Mouse (Mus musculus): ENCODE measurements around the gene Ncoa4. TPM values are rescaled to one million over a fixed set of nuclear protein-coding genes. Genes with fewer than 3 reads are reported as not detected.
"Not testable (repeated sequence)": the region's sequence is repeated elsewhere in the genome, so short reads cannot be mapped to it uniquely, and the experiment has no call there.

Ncoa4 gene
- polyA plus RNA-seq (2015; fragmentation: Nextera tagmentation; extraction: Ambion mirVana): 131 and 154 TPM in 2 replicates

GRCm38 (mm10) chr14:32159690-32160246, at the start of gene Ncoa4:
Gene Ncoa4, plus strand, starts transcription at chr14:32159865.
- ATAC-seq (replicated peaks; ENCODE audit: insufficient number of reproducible peaks, insufficient read depth, low FRiP score, low read depth): peak; percentile 96
- WGBS: 0% methylated on average over 40 of the region's 40 CpGs

DNA sequence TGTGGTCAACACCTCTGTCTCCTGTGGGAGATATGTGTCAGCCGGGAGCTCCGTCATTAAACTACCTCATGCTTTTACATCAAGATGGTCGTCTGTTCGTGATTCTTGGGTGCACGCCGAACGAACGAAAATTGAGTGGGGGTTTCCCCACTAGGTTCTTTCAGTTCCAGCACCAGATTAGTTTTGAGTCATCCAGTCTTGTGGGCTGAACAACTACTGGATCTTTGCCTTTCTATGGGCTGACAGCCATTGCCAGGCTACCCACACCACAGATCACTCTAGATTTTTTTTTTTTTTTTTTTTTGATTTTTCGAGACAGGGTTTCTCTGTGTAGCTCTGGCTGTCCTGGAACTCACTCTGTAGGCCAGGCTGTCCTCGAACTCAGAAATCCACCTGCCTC, 47.5 kb upstream of the Ncoa4 start:
- H3K27me3 ChIP-seq; H3K9me3 ChIP-seq (replicated peaks); H3K4me1 ChIP-seq (replicated peaks); H3K4me3 ChIP-seq; H3K4me2 ChIP-seq; H3K36me3 ChIP-seq; H3K27ac ChIP-seq; H3K9ac ChIP-seq; ATAC-seq (replicated peaks; ENCODE audit: insufficient number of reproducible peaks, insufficient read depth, low FRiP score, low read depth): not testable (repeated sequence)
- WGBS: 88% methylated on average over 10 of the region's 10 CpGs

More at GRCm38 (mm10) chr14:32159690-32160246, at the start of gene Ncoa4:
- Histone ChIP-seq H3K27ac (peak within 1 kb of the TSS; percentile 93), H3K9ac (peak within 1 kb of the TSS; percentile 94), H3K4me1 (replicated peaks) (peaks cover 32% of the 10 kb centered on the region), H3K9me3 (replicated peaks) (no peaks in the 10 kb centered on the region), H3K36me3 (no peaks in the 10 kb centered on the region), H3K27me3 (no peaks in the 10 kb centered on the region), H3K4me3 (peak within 1 kb of the TSS; percentile 93), H3K4me2 (peak within 1 kb of the TSS; percentile 76)

DNA sequence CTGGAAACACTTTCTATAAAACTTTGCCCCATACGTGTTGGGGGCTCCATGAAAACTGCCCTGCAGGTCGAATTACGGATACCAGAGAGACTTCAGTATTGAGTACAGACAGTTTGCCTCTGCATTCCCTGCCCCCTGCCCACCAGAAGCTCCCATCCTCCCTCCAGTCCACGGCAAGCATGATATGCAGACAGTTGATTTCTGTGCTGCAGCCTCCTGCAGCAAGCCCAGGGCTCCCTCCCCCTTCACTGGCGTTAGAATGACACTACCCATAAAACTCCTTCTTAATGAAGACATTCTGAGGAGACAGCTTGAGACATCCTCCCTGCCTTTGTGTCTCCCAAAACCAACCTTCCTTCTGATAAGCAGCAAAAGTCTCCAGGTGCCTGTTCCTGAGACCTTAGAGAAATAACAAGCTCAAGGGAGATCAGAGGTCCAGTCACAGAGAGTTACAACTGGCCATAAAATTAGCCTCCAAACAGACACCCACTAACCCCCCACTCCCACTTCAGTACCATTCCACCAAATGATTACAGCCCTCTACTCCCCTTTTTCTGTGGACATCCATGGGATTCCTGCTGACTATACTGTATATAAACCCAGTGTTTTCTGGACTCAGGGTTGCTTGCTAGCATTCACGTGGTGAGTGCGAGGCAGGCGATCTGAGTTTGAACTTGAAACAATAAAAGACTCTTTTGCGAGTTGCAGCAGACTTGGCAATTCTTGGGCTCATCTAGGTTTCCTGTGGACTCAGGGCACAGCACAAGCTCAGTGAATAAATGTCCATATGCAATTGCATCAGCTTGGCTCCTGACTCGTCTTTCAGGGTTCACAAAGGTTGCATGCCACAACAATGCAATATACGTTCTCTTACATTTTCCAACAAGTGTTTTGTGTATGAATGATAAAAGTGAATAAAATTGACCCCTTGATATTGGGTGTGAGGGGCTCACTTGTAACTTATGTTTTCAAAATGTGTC, 38.4 kb upstream of the Ncoa4 start:
- H3K27me3 ChIP-seq: no peaks in the 10 kb centered on the region
- H3K36me3 ChIP-seq: no peaks in the 10 kb centered on the region
- no peak overlapping the region for H3K4me2 ChIP-seq
- no peak overlapping the region for H3K9ac ChIP-seq
- no peaks in the 10 kb centered on the region for H3K4me1 ChIP-seq (replicated peaks)
- H3K27ac ChIP-seq: peak overlapping the region; percentile 49
- no peak for ATAC-seq (replicated peaks; ENCODE audit: insufficient number of reproducible peaks, insufficient read depth, low FRiP score, low read depth)
- WGBS: 66% methylated on average over 11 of the region's 11 CpGs
- no peaks in the 10 kb centered on the region for H3K9me3 ChIP-seq (replicated peaks)
- H3K4me3 ChIP-seq: no peak overlapping the region

DNA sequence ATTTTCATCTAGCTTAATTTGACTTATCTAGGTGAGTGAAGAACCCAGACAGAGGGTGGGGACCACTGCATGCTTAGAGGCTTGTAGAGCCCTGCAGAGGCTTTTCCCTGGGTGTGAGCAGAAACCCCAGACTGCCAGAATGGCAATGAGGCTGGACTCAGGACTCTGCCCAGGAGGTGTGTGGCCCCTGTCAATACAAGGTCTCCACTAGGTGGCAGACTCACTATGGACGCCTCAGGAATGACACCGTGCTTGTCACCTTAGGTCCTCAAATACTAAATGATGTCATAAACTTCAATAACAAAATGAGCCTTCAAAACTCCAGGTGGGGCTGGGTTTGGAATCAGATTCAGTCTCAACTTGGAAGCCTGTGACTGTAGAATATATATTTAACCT, 37.7 kb upstream of the Ncoa4 start:
- 0 out of 2 replicates have a peak, but pooled peaks have one; percentile 39 for ATAC-seq (replicated peaks; ENCODE audit: insufficient number of reproducible peaks, insufficient read depth, low FRiP score, low read depth)

DNA sequence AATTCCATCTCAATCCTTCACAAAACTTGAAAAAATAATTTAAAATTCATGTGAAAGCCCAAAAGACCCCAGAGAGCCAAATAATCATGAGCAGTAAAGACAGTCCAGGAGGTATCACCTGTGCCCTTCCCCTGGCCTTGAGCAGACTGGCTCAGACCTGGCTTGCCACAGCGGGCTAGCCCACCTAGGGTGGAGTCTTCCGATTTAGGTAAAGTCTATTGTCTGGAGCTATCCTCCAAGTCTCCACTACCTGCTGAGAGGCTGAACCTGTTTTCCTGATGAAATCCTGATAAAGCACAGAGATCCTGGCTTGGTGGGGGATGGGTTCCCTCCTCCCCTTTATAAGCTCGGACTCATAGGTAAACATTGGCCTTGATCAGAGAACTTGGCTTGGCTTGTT, 35.4 kb upstream of the Ncoa4 start:
- 79% methylated on average over 3 of the region's 3 CpGs for WGBS
- H3K4me1 ChIP-seq (replicated peaks): no peaks in the 10 kb centered on the region
- no peak overlapping the region for H3K9ac ChIP-seq
- H3K27me3 ChIP-seq: no peaks in the 10 kb centered on the region
- H3K36me3 ChIP-seq: no peaks in the 10 kb centered on the region
- H3K27ac ChIP-seq: no peak overlapping the region
- H3K4me2 ChIP-seq: no peak overlapping the region
- H3K9me3 ChIP-seq (replicated peaks): no peaks in the 10 kb centered on the region
- ATAC-seq (replicated peaks; ENCODE audit: insufficient number of reproducible peaks, insufficient read depth, low FRiP score, low read depth): no peak
- H3K4me3 ChIP-seq: no peak overlapping the region

More for the DNA sequence above, 37.7 kb upstream of the Ncoa4 start:
- Histone ChIP-seq H3K4me1 (replicated peaks) (no peaks in the 10 kb centered on the region), H3K9me3 (replicated peaks) (no peaks in the 10 kb centered on the region), H3K27me3 (no peaks in the 10 kb centered on the region), H3K4me2 (no peak overlapping the region), H3K27ac (no peak overlapping the region), H3K9ac (no peak overlapping the region), H3K4me3 (no peak overlapping the region), H3K36me3 (no peaks in the 10 kb centered on the region)
- WGBS: 51% methylated on average over 2 of the region's 2 CpGs

DNA sequence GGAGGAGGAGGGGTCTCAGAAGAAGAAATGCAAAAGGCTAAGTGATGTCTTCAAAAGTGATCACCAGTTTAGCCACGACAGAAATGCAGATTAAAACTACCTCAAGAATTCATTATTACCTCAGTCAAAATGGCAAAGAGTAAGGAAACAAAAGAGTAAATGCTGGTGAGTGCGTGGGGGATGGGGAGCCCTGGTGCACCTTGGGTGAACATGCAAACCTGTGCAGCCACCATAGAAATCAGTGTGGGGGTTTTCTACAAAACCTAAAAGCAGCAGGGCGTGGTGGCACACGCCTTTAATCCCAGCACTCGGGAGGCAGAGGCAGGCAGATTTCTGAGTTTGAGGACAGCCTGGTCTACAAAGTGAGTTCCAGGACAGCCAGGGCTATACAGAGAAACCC, 34.4 kb upstream of the Ncoa4 start:
- ATAC-seq (replicated peaks; ENCODE audit: insufficient number of reproducible peaks, insufficient read depth, low FRiP score, low read depth); H3K4me2 ChIP-seq; H3K4me3 ChIP-seq; H3K4me1 ChIP-seq (replicated peaks); H3K9ac ChIP-seq; H3K27me3 ChIP-seq; H3K36me3 ChIP-seq; H3K9me3 ChIP-seq (replicated peaks); H3K27ac ChIP-seq: not testable (repeated sequence)
- 85% methylated on average over 5 of the region's 5 CpGs for WGBS

GRCm38 (mm10) chr14:32128409-32128808, 31.3 kb upstream of the Ncoa4 start:
- WGBS: 73% methylated on average over 5 of the region's 5 CpGs
- no peak for ATAC-seq (replicated peaks; ENCODE audit: insufficient number of reproducible peaks, insufficient read depth, low FRiP score, low read depth)
- no peaks in the 10 kb centered on the region for H3K36me3 ChIP-seq

GRCm38 (mm10) chr14:32131836-32132235, 27.8 kb upstream of the Ncoa4 start:
- no peak for ATAC-seq (replicated peaks; ENCODE audit: insufficient number of reproducible peaks, insufficient read depth, low FRiP score, low read depth)
- Histone ChIP-seq H3K36me3 (no peaks in the 10 kb centered on the region), H3K27me3 (no peaks in the 10 kb centered on the region), H3K27ac (no peak overlapping the region), H3K4me2 (no peak overlapping the region), H3K9me3 (replicated peaks) (no peaks in the 10 kb centered on the region), H3K9ac (no peak overlapping the region), H3K4me3 (no peak overlapping the region), H3K4me1 (replicated peaks) (peaks cover 19% of the 10 kb centered on the region)
- WGBS: 28% methylated on average over 4 of the region's 4 CpGs

More at GRCm38 (mm10) chr14:32128409-32128808, 31.3 kb upstream of the Ncoa4 start:
- Histone ChIP-seq H3K4me2 (no peak overlapping the region), H3K4me1 (replicated peaks) (no peaks in the 10 kb centered on the region), H3K27me3 (no peaks in the 10 kb centered on the region), H3K4me3 (no peak overlapping the region), H3K9ac (no peak overlapping the region), H3K27ac (no peak overlapping the region), H3K9me3 (replicated peaks) (no peaks in the 10 kb centered on the region)

DNA sequence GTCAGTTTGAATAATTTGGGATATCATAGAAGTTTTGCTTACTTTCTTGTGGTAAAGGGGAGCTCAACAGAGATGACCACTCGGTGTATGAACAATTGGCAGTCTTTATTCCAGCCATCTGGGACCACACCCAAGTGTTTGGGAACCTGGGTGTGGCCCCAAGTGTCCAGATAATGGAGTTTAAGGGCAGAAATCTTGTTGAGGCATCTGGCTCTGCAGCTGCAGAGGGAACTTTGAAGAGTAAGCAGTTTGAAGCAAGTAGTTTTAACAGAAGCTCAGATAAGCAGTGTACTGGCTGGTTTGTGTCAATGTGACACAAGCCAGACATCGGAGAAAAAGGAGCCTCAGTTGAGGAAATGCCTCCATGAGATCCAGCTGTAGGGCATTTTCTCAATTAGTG, 25.4 kb upstream of the Ncoa4 start:
- no peak for ATAC-seq (replicated peaks; ENCODE audit: insufficient number of reproducible peaks, insufficient read depth, low FRiP score, low read depth)
- no peaks in the 10 kb centered on the region for H3K9me3 ChIP-seq (replicated peaks)
- H3K27me3 ChIP-seq: no peaks in the 10 kb centered on the region
- H3K4me1 ChIP-seq (replicated peaks): peaks cover 19% of the 10 kb centered on the region
- no peak overlapping the region for H3K9ac ChIP-seq
- peak overlapping the region; percentile 53; the same call in 1 of the 2 replicates for H3K27ac ChIP-seq
- WGBS: 17% methylated on average over 2 of the region's 2 CpGs
- H3K36me3 ChIP-seq: no peaks in the 10 kb centered on the region
- H3K4me3 ChIP-seq: no peak overlapping the region
- peak overlapping the region; percentile 29 for H3K4me2 ChIP-seq

- H3K9me3 ChIP-seq (replicated peaks); H3K27ac ChIP-seq; H3K4me2 ChIP-seq; H3K9ac ChIP-seq; H3K4me3 ChIP-seq; H3K36me3 ChIP-seq; H3K27me3 ChIP-seq; ATAC-seq (replicated peaks; ENCODE audit: insufficient number of reproducible peaks, insufficient read depth, low FRiP score, low read depth): not testable (repeated sequence)
- peaks cover 19% of the 10 kb centered on the region for H3K4me1 ChIP-seq (replicated peaks)
- WGBS: 36% methylated on average over 3 of the region's 3 CpGs
Measured at GRCm38 (mm10) chr14:32136467-32136866, 23.2 kb upstream of the Ncoa4 start.

- H3K4me3 ChIP-seq: no peak overlapping the region
- no peak overlapping the region for H3K27ac ChIP-seq
- no peak overlapping the region for H3K4me2 ChIP-seq
- H3K9me3 ChIP-seq (replicated peaks): no peaks in the 10 kb centered on the region
- H3K36me3 ChIP-seq: no peaks in the 10 kb centered on the region
- H3K9ac ChIP-seq: no peak overlapping the region
- no peaks in the 10 kb centered on the region for H3K27me3 ChIP-seq
- ATAC-seq (replicated peaks; ENCODE audit: insufficient number of reproducible peaks, insufficient read depth, low FRiP score, low read depth): no peak
- 71% methylated on average over 5 of the region's 5 CpGs for WGBS
- peaks cover 6% of the 10 kb centered on the region for H3K4me1 ChIP-seq (replicated peaks)
Measured at GRCm38 (mm10) chr14:32140359-32140965, 19.2 kb upstream of the Ncoa4 start.

Data from heart, embryonic 15.5 days (tissue).